Mouse (Mus musculus) stomach, embryonic 16.5 days (tissue): Measurements from ENCODE around the gene Gm49369. TPM values are rescaled to one million over a fixed set of nuclear protein-coding genes. Genes with fewer than 3 reads are reported as not detected.

Experiments used
- ATAC-seq: fragments of 200-750 bp; cut with Nextera tagmentation; 2 replicates; pipeline ENCODE4 v1.8.0; 2017; ENCODE audit warnings: moderate number of reproducible peaks, moderate TSS enrichment; ENCODE audit not compliant: insufficient read depth, low FRiP score
- H3K27ac ChIP-seq: fragments of 300-500 bp; sonication (generic); 2 replicates; pipeline ENCODE4 v1.5.1; 2014; ENCODE audit warnings: low read length
- H3K27me3 ChIP-seq: fragments of 300-500 bp; sonication (generic); 2 replicates; pipeline ENCODE4 v1.6.1; 2014; ENCODE audit warnings: low read length, control low read depth, mixed read lengths; ENCODE audit not compliant: control insufficient read depth, insufficient read depth
- H3K36me3 ChIP-seq: fragments of 300-500 bp; sonication (generic); 2 replicates; pipeline ENCODE4 v1.6.1; 2014; ENCODE audit warnings: low read length; ENCODE audit not compliant: control insufficient read depth, insufficient read depth
- H3K4me1 ChIP-seq: fragments of 300-500 bp; sonication (generic); 2 replicates; pipeline ENCODE4 v1.6.1; 2014; ENCODE audit warnings: low read length, control low read depth, mixed read lengths; ENCODE audit not compliant: control insufficient read depth, insufficient read depth
- H3K4me2 ChIP-seq: fragments of 300-500 bp; sonication (generic); 2 replicates; pipeline ENCODE4 v1.6.1; 2014; ENCODE audit warnings: low read depth, low read length, mixed read lengths
- H3K4me3 ChIP-seq: fragments of 300-500 bp; sonication (generic); replicated peaks from 2 replicates; pipeline ENCODE4 v1.5.1; 2014; ENCODE audit warnings: mild to moderate bottlenecking, low read length
- H3K9ac ChIP-seq: fragments of 300-500 bp; sonication (generic); 2 replicates; pipeline ENCODE4 v1.6.1; 2014; ENCODE audit warnings: low read length
- H3K9me3 ChIP-seq: fragments of 300-500 bp; sonication (generic); replicated peaks from 2 replicates; pipeline ENCODE4 v1.6.1; 2016; ENCODE audit warnings: low read length, control low read depth; ENCODE audit not compliant: control insufficient read depth
- WGBS: fragments of 180-500 bp; shearing (Covaris S2); extraction: QIAGEN DNeasy Blood & Tissue Kit; methylation state at CpG from one replicate; pipeline ENCODE4 v1.1.7; 2014; 5-methylcytosine and 5-hydroxymethylcytosine counted together
- polyA plus RNA-seq: library from polyadenylated mRNA; unstranded; fragments of >200 nt; fragmentation: Nextera tagmentation; extraction: Ambion mirVana; gene quantifications from 2 replicates; pipeline ENCODE4 v1.2.1, GENCODE M21; 2015

Gm49369 gene
- polyA plus RNA-seq, 1 experiment from 2014 or later: not detected

GRCm38 (mm10) chr7:142399250-142399649, 16.8 kb upstream of the Gm49369 start:
- no peaks in the 10 kb centered on the region for H3K27me3 ChIP-seq
- H3K36me3 ChIP-seq: no peaks in the 10 kb centered on the region
- ATAC-seq: no peak
- no peaks in the 10 kb centered on the region for H3K9me3 ChIP-seq
- H3K27ac ChIP-seq: no peak overlapping the region; the same call in 1 of the 2 replicates
- H3K4me2 ChIP-seq: no peak overlapping the region
- H3K4me1 ChIP-seq: no peaks in the 10 kb centered on the region
- no peak overlapping the region for H3K4me3 ChIP-seq
- no peak overlapping the region for H3K9ac ChIP-seq
- WGBS: 52% methylated on average over 1 of the region's 1 CpGs

- Histone ChIP-seq H3K36me3 (no peaks in the 10 kb centered on the region), H3K4me1 (no peaks in the 10 kb centered on the region), H3K9ac (no peak overlapping the region), H3K27me3 (no peaks in the 10 kb centered on the region), H3K4me2 (no peak overlapping the region), H3K9me3 (no peaks in the 10 kb centered on the region), H3K4me3 (no peak overlapping the region), H3K27ac (no peak overlapping the region)
- peak; percentile 24; the same call in 1 of the 2 replicates for ATAC-seq
- WGBS: 68% methylated on average over 2 of the region's 2 CpGs
These were observed 15.6 kb upstream of the Gm49369 start for GRCm38 (mm10) chr7:142398052-142398451.

- H3K36me3 ChIP-seq: no peaks in the 10 kb centered on the region
- WGBS: 92% methylated on average over 1 of the region's 1 CpGs
These were observed 14.1 kb upstream of the Gm49369 start for GRCm38 (mm10) chr7:142396611-142397010.

GRCm38 (mm10) chr7:142395472-142395871, 13.0 kb upstream of the Gm49369 start:
- Histone ChIP-seq H3K4me3 (no peak overlapping the region), H3K27ac (no peak overlapping the region), H3K36me3 (no peaks in the 10 kb centered on the region), H3K9ac (no peak overlapping the region), H3K4me2 (no peak overlapping the region), H3K4me1 (no peaks in the 10 kb centered on the region), H3K27me3 (no peaks in the 10 kb centered on the region), H3K9me3 (no peaks in the 10 kb centered on the region)
- no peak for ATAC-seq
- 75% methylated on average over 4 of the region's 4 CpGs for WGBS

More at GRCm38 (mm10) chr7:142396611-142397010, 14.1 kb upstream of the Gm49369 start:
- H3K4me3 ChIP-seq: no peak overlapping the region
- peak overlapping the region; percentile 37; the same call in 1 of the 2 replicates for H3K27ac ChIP-seq
- ATAC-seq: no peak
- H3K27me3 ChIP-seq: no peaks in the 10 kb centered on the region
- H3K9ac ChIP-seq: no peak overlapping the region
- H3K4me2 ChIP-seq: no peak overlapping the region
- no peaks in the 10 kb centered on the region for H3K4me1 ChIP-seq
- no peaks in the 10 kb centered on the region for H3K9me3 ChIP-seq

GRCm38 (mm10) chr7:142394261-142395190, 12.1 kb upstream of the Gm49369 start:
- H3K27ac ChIP-seq: peak overlapping the region; percentile 60; the same call in 1 of the 2 replicates
- no peak overlapping the region for H3K9ac ChIP-seq
- no peak overlapping the region for H3K4me2 ChIP-seq
- H3K36me3 ChIP-seq: no peaks in the 10 kb centered on the region
- H3K9me3 ChIP-seq: no peaks in the 10 kb centered on the region
- ATAC-seq: no peak
- no peaks in the 10 kb centered on the region for H3K4me1 ChIP-seq
- 65% methylated on average over 6 of the region's 6 CpGs for WGBS
- H3K4me3 ChIP-seq: no peak overlapping the region
- H3K27me3 ChIP-seq: no peaks in the 10 kb centered on the region

- H3K9me3 ChIP-seq: no peaks in the 10 kb centered on the region
- peaks cover 2% of the 10 kb centered on the region for H3K4me1 ChIP-seq
- H3K4me3 ChIP-seq: no peak overlapping the region
- no peaks in the 10 kb centered on the region for H3K27me3 ChIP-seq
- H3K36me3 ChIP-seq: no peaks in the 10 kb centered on the region
- no peak overlapping the region for H3K9ac ChIP-seq
- 27% methylated on average over 4 of the region's 4 CpGs for WGBS
- H3K4me2 ChIP-seq: no peak overlapping the region
- peak; percentile 57; the same call in 1 of the 2 replicates for ATAC-seq
- peak overlapping the region; percentile 60 for H3K27ac ChIP-seq
These were observed 10.7 kb upstream of the Gm49369 start for GRCm38 (mm10) chr7:142393191-142393590.

- Histone ChIP-seq H3K36me3 (no peaks in the 10 kb centered on the region), H3K4me3 (no peak overlapping the region), H3K9me3 (no peaks in the 10 kb centered on the region), H3K27ac (no peak overlapping the region; the same call in 1 of the 2 replicates), H3K4me1 (peaks cover 10% of the 10 kb centered on the region), H3K27me3 (no peaks in the 10 kb centered on the region), H3K9ac (no peak overlapping the region), H3K4me2 (no peak overlapping the region)
- WGBS: 67% methylated on average over 4 of the region's 4 CpGs
- ATAC-seq: no peak
These were observed 9.1 kb upstream of the Gm49369 start for GRCm38 (mm10) chr7:142391609-142392008.

GRCm38 (mm10) chr7:142391108-142391507, 8.6 kb upstream of the Gm49369 start:
- no peak overlapping the region for H3K4me2 ChIP-seq
- H3K27me3 ChIP-seq: no peaks in the 10 kb centered on the region
- H3K9ac ChIP-seq: no peak overlapping the region
- H3K4me1 ChIP-seq: peaks cover 15% of the 10 kb centered on the region
- WGBS: 66% methylated on average over 3 of the region's 3 CpGs
- H3K27ac ChIP-seq: no peak overlapping the region
- no peak overlapping the region for H3K4me3 ChIP-seq
- no peaks in the 10 kb centered on the region for H3K9me3 ChIP-seq
- no peaks in the 10 kb centered on the region for H3K36me3 ChIP-seq
- ATAC-seq: no peak

GRCm38 (mm10) chr7:142389961-142390650, 7.6 kb upstream of the Gm49369 start:
- Histone ChIP-seq H3K27me3 (no peaks in the 10 kb centered on the region), H3K4me2 (no peak overlapping the region), H3K9ac (no peak overlapping the region), H3K4me3 (no peak overlapping the region), H3K9me3 (no peaks in the 10 kb centered on the region), H3K27ac (no peak overlapping the region), H3K4me1 (peaks cover 20% of the 10 kb centered on the region), H3K36me3 (no peaks in the 10 kb centered on the region)
- 82% methylated on average over 3 of the region's 3 CpGs for WGBS
- ATAC-seq: no peak
